Mouse (Mus musculus): ENCODE measurements around the gene Adgrg3.

GRCm38 (mm10) chr8:94998431-94998830, 19.1 kb upstream of the Adgrg3 start:
- TF ChIP-seq CHD2 (IDR thresholded peaks at IDR 0.05; ENCODE audit: low read depth, low read length) (no peak), MAFK (IDR thresholded peaks at IDR 0.05; ENCODE audit: insufficient read depth, low read depth, low read length) (no peak)
